Mouse (Mus musculus) layer of hippocampus, adult 2 months (tissue): ENCODE data around the gene Bglap2. TPM values are rescaled to one million over a fixed set of nuclear protein-coding genes. Genes with fewer than 3 reads are reported as not detected.
A peak's percentile ranks its signal among the peaks of the same experiment; 100 is the strongest.
"Not testable (repeated sequence)": the region's sequence is repeated elsewhere in the genome, so short reads cannot be mapped to it uniquely, and the experiment has no call there.

Source experiments
- DNase-seq, 2 experiments: peaks; one replicate each; pipeline ENCODE4 v3.0.0; 2022; ENCODE audit warnings: low spot score in 2 of 2
- H3K27ac ChIP-seq: fragments of 200-600 bp; 2 replicates; pipeline ENCODE4 v1.8.1; 2022
- H3K4me3 ChIP-seq: fragments of 200-600 bp; 2 replicates; pipeline ENCODE4 v1.8.1; 2022; ENCODE audit warnings: mild to moderate bottlenecking
- CTCF ChIP-seq: fragments of 200-600 bp; conservative IDR thresholded peaks from 2 replicates; pipeline ENCODE4 v1.8.1; 2022; ENCODE audit warnings: antibody characterized with exemption, mild to moderate bottlenecking, moderate library complexity
- long read RNA-seq, 2 experiments: library from polyadenylated mRNA; stranded (forward); transcript quantifications; one replicate each; pipeline ENCODE4 v2.0.0; 2021; ENCODE audit warnings: borderline mapping rate in 2 of 2
- total RNA-seq, 2 experiments: library from RNA; stranded (reverse); gene quantifications; 2 replicates each; pipeline ENCODE4 v1.2.3; 2021

The Bglap2 gene
- total RNA-seq: not detected
- long read RNA-seq, experiment 1: 0 reads
- long read RNA-seq, experiment 2: 0 reads

GRCm38 (mm10) chr3:88378599-88378998, at the start of gene Bglap2:
TSS of gene Bglap2 (minus strand) at chr3:88378699.
- not testable (repeated sequence) for H3K27ac ChIP-seq, DNase-seq

GRCm38 (mm10) chr3:88427342-88427905, 48.9 kb upstream of the Bglap2 start:
- TF ChIP-seq CTCF: no peak
- Histone ChIP-seq H3K4me3 (no peak overlapping the region), H3K27ac (no peak overlapping the region)
- DNase-seq: no peak

More at GRCm38 (mm10) chr3:88378599-88378998, at the start of gene Bglap2:
- H3K4me3 ChIP-seq: not testable (repeated sequence)

GRCm38 (mm10) chr3:88425708-88426420, 47.4 kb upstream of the Bglap2 start:
- no peak for TF ChIP-seq CTCF
- peak overlapping the region; percentile 96 for H3K4me3 ChIP-seq
- peak overlapping the region; percentile 96; the same call in 1 of the 2 replicates for H3K27ac ChIP-seq
- no peak for DNase-seq

- H3K27ac ChIP-seq: peak overlapping the region; percentile 96; the same call in 1 of the 2 replicates
- TF ChIP-seq CTCF: no peak
- no peak for DNase-seq
- H3K4me3 ChIP-seq: peak overlapping the region; percentile 96
These were observed 46.8 kb upstream of the Bglap2 start for GRCm38 (mm10) chr3:88425330-88425689.

- Histone ChIP-seq H3K27ac (peak within 1 kb of the TSS; percentile 96), H3K4me3 (peak within 1 kb of the TSS; percentile 96)
- DNase-seq: peak; percentile 92 to 98
- no peak for TF ChIP-seq CTCF
These were observed 46.3 kb upstream of the Bglap2 start, which contains the start of gene Slc25a44 for GRCm38 (mm10) chr3:88424605-88425329. TSS of gene Slc25a44 (minus strand) at chr3:88425139.

GRCm38 (mm10) chr3:88422020-88422720, 43.7 kb upstream of the Bglap2 start:
- peak in 1 of 2 experiments; percentile 30 for DNase-seq
- H3K4me3 ChIP-seq: peak overlapping the region; percentile 32
- TF ChIP-seq CTCF: peak; percentile 28
- peak overlapping the region; percentile 43; the same call in 1 of the 2 replicates for H3K27ac ChIP-seq

GRCm38 (mm10) chr3:88420771-88421170, 42.3 kb upstream of the Bglap2 start:
- Histone ChIP-seq H3K27ac (no peak overlapping the region), H3K4me3 (no peak overlapping the region)
- no peak for DNase-seq
- TF ChIP-seq CTCF: no peak

GRCm38 (mm10) chr3:88418016-88418415, 39.5 kb upstream of the Bglap2 start:
- no peak overlapping the region for H3K4me3 ChIP-seq
- no peak overlapping the region for H3K27ac ChIP-seq
- no peak for TF ChIP-seq CTCF
- no peak for DNase-seq

- no peak for TF ChIP-seq CTCF
- Histone ChIP-seq H3K4me3 (no peak overlapping the region), H3K27ac (0 out of 2 replicates have a peak overlapping the region, but pooled peaks have one; percentile 10)
- DNase-seq: no peak
These were observed 37.2 kb upstream of the Bglap2 start for GRCm38 (mm10) chr3:88415668-88416067.

GRCm38 (mm10) chr3:88412636-88413035, 34.1 kb upstream of the Bglap2 start:
- TF ChIP-seq CTCF: no peak
- no peak overlapping the region for H3K4me3 ChIP-seq
- H3K27ac ChIP-seq: no peak overlapping the region
- no peak for DNase-seq

- Histone ChIP-seq H3K4me3 (no peak overlapping the region), H3K27ac (no peak overlapping the region)
- DNase-seq: no peak
- TF ChIP-seq CTCF: no peak
These were observed 33.2 kb upstream of the Bglap2 start for GRCm38 (mm10) chr3:88411681-88412080.

- Histone ChIP-seq H3K4me3 (peak overlapping the region; percentile 70), H3K27ac (peak overlapping the region; percentile 93)
- TF ChIP-seq CTCF: no peak
These were observed 32.1 kb upstream of the Bglap2 start for GRCm38 (mm10) chr3:88410645-88411031.

More at GRCm38 (mm10) chr3:88410645-88411031, 32.1 kb upstream of the Bglap2 start:
- DNase-seq: no peak
